Mouse (Mus musculus) lung, embryonic 15.5 days (tissue): ENCODE data around the gene Il18r1. TPM values are rescaled to one million over a fixed set of nuclear protein-coding genes. Genes with fewer than 3 reads are reported as not detected.

Experiments
- ATAC-seq: fragments of 200-750 bp; cut with Nextera tagmentation; 2 replicates; pipeline ENCODE4 v1.8.0; 2017; ENCODE audit warnings: moderate number of reproducible peaks, borderline replicate concordance; ENCODE audit not compliant: low FRiP score, low TSS enrichment; ENCODE audit errors: extremely low read depth
- H3K27ac ChIP-seq: fragments of 300-500 bp; sonication (generic); 2 replicates; pipeline ENCODE4 v1.5.1; 2015; ENCODE audit warnings: moderate library complexity, mild to moderate bottlenecking, inconsistent platforms
- H3K27me3 ChIP-seq: fragments of 300-500 bp; sonication (generic); 2 replicates; pipeline ENCODE4 v1.6.1; 2015; ENCODE audit warnings: inconsistent platforms
- H3K36me3 ChIP-seq: fragments of 300-500 bp; sonication (generic); 2 replicates; pipeline ENCODE4 v1.6.1; 2015; ENCODE audit warnings: inconsistent platforms
- H3K4me1 ChIP-seq: fragments of 300-500 bp; sonication (generic); 2 replicates; pipeline ENCODE4 v1.6.1; 2015; ENCODE audit warnings: inconsistent platforms
- H3K4me2 ChIP-seq: fragments of 300-500 bp; sonication (generic); 2 replicates; pipeline ENCODE4 v1.6.1; 2015; ENCODE audit warnings: inconsistent platforms, mild to moderate bottlenecking, moderate library complexity
- H3K4me3 ChIP-seq: fragments of 300-500 bp; sonication (generic); 2 replicates; pipeline ENCODE4 v1.5.1; 2015; ENCODE audit warnings: mild to moderate bottlenecking, inconsistent platforms
- H3K9ac ChIP-seq: fragments of 300-500 bp; sonication (generic); 2 replicates; pipeline ENCODE4 v1.6.1; 2015; ENCODE audit warnings: inconsistent platforms
- H3K9me3 ChIP-seq: fragments of 300-500 bp; sonication (generic); 2 replicates; pipeline ENCODE4 v1.6.1; 2016; ENCODE audit warnings: inconsistent platforms
- WGBS: fragments of 180-500 bp; shearing (Covaris S2); methylation state at CpG from one replicate; pipeline ENCODE4 v1.1.7; 2015; 5-methylcytosine and 5-hydroxymethylcytosine counted together
- polyA plus RNA-seq: library from polyadenylated mRNA; unstranded; fragments of >200 nt; fragmentation: Nextera tagmentation; extraction: Ambion mirVana; gene quantifications from 2 replicates; pipeline ENCODE4 v1.2.1, GENCODE M21; 2015

Il18r1 gene
- polyA plus RNA-seq, 1 experiment from 2014 or later = 3.3 TPM

DNA sequence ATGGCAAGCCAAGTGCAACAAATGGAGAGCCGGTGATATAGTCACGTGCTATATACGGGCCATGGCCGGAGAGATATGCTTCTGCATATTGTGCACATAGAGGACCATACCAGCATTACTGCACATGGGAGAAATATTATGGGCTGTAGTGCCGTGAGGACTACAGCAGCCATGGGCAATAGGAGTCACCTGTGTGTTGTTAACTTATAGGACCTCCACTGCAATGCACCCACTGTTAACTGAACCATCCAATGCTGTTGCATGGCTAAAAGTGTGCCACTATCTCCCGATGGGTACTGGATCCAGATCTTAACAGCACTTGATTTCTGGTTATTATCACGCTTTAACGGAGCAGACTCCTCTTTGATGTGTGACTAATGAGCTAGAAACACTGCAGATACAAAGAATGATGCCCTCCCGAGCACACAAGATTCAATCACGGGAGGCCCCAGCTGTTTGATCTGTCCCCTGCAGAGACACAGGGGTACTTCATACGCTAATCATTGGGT, 81.8 kb downstream of the Il18r1 start:
- Histone ChIP-seq H3K27ac (no peak overlapping the region), H3K27me3 (no peaks in the 10 kb centered on the region), H3K4me3 (no peak overlapping the region), H3K36me3 (no peaks in the 10 kb centered on the region), H3K4me2 (no peak overlapping the region), H3K9ac (no peak overlapping the region), H3K4me1 (no peaks in the 10 kb centered on the region), H3K9me3 (no peaks in the 10 kb centered on the region)
- ATAC-seq = no peak
- WGBS = 66% methylated on average over 11 of the region's 11 CpGs

DNA sequence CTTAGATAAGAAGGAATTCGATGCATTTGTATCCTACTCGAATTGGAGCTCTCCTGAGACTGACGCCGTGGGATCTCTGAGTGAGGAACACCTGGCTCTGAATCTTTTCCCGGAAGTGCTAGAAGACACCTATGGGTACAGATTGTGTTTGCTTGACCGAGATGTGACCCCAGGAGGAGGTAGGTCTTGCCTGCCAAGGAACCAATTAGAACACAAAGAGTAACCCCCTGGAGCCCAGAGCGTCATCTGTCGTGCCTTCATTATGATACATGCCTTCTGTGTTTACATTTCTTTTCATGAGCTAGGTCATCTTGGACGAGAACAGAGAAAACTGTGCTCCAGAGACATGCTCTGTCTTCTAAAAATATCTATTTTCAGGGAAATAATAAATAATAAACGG, 82.4 kb downstream of the Il18r1 start:
- H3K4me2 ChIP-seq = no peak overlapping the region
- H3K4me3 ChIP-seq = no peak overlapping the region
- no peaks in the 10 kb centered on the region for H3K27me3 ChIP-seq
- no peaks in the 10 kb centered on the region for H3K4me1 ChIP-seq
- H3K27ac ChIP-seq = no peak overlapping the region
- 31% methylated on average over 10 of the region's 10 CpGs for WGBS
- H3K9ac ChIP-seq = no peak overlapping the region
- H3K36me3 ChIP-seq = no peaks in the 10 kb centered on the region
- H3K9me3 ChIP-seq = no peaks in the 10 kb centered on the region
- no peak for ATAC-seq

Other genes with a start within 250 kb of the Il18r1 start
- gene Il1r1, start 240.5 kb upstream of the Il18r1 start, polyA plus RNA-seq = 9.7 and 10.9 TPM in 2 replicates
- 11.1 and 13.0 TPM in 2 replicates for gene Il1rl2, start 140.9 kb upstream of the Il18r1 start, polyA plus RNA-seq
- 0.70 and 0.77 TPM in 2 replicates for gene Il1rl1, start 36.0 kb upstream of the Il18r1 start, polyA plus RNA-seq
- gene Il18rap, start 49.8 kb downstream of the Il18r1 start, polyA plus RNA-seq = 0.17 and 0.21 TPM in 2 replicates
- not detected in 2 replicates for gene Slc9a4, start 114.5 kb downstream of the Il18r1 start, polyA plus RNA-seq
- 0.03 and 0.25 TPM in 2 replicates for gene Slc9a2, start 215.0 kb downstream of the Il18r1 start, polyA plus RNA-seq